Mouse (Mus musculus): Measurements from ENCODE around the gene Pla2g4d.

- no peak for TF ChIP-seq POLR2A (IDR thresholded peaks at IDR 0.05; ENCODE audit: low read depth, low read length)
- no peak for TF ChIP-seq CTCF (IDR thresholded peaks at IDR 0.05; ENCODE audit: borderline replicate concordance, insufficient read depth, low read length)
Measured at GRCm38 (mm10) chr2:120285639-120286038, 3.4 kb downstream of the Pla2g4d start.
